Mouse (Mus musculus) heart, adult 18-20 months (tissue): ENCODE measurements around the gene Polm. TPM values are rescaled to one million over a fixed set of nuclear protein-coding genes. Genes with fewer than 3 reads are reported as not detected.
A peak's percentile ranks its signal among the peaks of the same experiment; 100 is the strongest.
"Not testable (repeated sequence)": the region's sequence is repeated elsewhere in the genome, so short reads cannot be mapped to it uniquely, and the experiment has no call there.

Experiments used
- DNase-seq, 2 experiments: peaks; one replicate each; pipeline ENCODE4 v3.0.0; 2021 to 2022; ENCODE audit warnings: mixed read lengths in 1 of 2
- total RNA-seq, 2 experiments: library from RNA; stranded (reverse); gene quantifications; 2 replicates each; pipeline ENCODE4 v1.2.3; 2021

Gene Polm
- total RNA-seq, 2 experiments from 2014 or later, result 1.7 to 3.3 TPM

DNA sequence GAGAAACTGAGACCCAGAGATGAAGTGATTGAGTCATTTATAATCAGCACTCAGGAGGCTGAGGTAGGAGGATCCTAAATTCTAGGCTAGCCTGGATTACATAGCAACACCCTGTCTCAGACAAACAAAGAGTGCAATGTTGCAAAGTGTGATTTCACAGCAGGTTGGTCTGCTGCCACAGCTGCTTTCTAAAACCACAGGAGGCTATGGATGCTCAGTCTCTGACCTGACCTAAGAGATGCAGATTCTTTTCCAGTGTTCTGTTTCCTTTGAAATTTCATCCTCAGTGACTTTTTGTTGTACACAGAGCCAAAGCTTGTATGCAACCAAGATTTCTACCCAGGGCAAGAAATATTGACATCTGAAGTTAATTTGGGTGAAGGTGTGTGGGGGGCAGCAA, 17.7 kb upstream of the Polm start:
- DNase-seq, result no peak

DNA sequence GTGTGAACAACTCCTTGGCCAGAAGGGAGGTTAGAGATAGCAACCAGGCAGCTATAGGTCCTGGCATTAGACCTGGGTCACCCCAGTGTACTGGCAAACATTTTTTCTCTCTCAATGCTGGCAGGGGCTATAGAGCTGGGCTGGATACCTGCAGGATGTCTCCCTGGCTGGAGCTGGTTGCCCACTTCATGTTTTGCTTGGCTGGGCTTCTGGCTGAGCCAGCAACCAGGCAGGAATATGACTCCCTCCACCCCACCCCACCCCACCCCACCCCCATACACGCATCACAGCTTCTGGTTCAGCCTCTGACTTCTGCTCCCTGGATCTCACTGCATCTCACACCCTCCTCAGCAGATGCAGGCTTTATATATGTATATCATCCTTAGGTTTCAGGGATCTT, 14.5 kb upstream of the Polm start:
- DNase-seq, result peak in 1 of 2 experiments; percentile 40

DNA sequence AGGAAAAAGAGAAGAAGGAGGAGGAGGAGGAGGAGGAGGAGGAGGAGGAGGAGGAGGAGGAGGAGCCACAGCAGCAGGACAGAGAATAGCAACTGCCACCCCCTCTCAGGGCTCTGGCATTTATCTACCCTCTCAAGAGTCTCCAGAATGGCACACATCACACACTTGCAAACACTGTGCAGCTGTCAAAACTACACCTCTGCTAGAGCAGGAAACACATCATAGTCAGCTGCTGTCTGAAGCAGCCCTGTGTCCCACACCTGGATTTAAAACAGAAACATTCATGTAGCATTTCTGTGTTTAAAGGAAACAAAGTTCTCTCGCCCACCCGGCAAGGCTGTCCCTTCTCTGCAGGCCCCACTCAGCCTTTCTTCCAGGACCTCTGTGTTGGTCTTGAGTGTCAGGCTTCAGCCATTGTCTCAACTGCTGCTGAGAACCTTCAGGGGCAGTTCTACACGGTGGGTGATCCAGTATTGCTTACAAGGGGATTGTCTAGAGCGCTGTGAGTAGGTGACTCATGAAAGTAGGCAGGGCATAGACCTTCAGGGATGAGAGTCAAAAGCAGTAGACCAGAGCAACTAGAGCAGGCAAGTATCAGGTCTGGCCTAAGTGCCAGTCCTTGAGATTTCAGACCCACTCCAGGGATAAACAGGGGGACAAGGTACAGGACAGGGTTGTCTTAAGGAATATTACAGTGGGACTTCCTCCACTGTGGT, 13.4 kb upstream of the Polm start:
- no peak for DNase-seq

DNA sequence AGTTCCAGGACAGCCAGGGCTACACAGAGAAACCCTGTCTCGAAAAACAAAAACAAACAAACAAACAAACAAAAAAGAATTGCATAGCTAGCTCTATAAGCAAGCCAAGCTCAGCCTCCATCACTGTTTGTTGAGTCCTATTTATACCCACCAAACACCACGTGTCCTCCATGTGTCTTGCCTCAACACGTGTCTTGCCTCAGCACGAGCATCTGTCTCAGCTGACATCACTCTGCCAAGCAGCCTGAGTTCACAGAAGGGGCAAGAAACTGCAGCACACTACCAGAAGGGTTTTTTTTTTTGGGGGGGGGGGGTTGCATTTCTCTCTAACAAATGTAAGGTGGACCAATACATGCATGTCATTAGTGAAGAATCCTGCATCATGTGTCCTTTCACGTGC, 12.6 kb upstream of the Polm start:
- no peak for DNase-seq

DNA sequence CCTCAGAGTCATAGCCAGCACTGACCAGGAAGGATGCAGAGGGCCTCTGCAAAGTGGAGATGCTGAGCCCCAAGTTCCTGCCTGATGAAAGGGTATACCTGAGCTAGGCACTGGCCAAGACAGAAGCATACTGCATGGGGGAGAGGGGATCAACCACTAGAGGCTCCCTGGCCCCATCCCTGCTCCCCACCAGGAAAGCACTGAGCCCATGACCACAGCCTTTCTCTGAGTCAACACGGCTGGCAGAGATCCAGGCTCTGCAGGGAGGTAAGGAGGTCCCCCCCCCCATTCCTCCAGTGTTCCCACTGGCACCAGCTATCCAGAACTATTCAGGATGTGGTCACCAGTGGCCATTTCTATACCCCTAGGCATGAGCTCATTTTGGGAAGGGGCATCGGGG, 11.5 kb upstream of the Polm start:
- no peak for DNase-seq

DNA sequence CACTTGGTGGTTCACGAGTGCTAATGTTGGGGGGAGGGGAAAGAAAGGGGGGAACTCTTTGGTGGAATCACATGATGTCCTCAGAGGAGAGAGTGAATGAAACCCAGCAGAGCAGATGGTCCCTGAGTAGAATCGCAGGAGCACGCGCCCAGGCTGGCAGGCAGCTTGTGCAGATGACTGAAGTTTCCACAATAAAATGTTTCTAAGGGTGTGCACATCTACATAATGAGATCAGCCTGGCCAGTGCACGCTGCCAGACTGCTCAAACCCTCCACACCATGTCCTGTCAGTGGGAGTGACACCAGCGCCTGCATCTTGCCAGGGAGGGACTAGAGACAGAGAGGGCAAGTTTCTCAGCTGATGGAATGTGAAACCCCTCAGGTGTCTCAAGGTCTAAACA, 10.9 kb upstream of the Polm start:
- peak; percentile 67 to 74 for DNase-seq

DNA sequence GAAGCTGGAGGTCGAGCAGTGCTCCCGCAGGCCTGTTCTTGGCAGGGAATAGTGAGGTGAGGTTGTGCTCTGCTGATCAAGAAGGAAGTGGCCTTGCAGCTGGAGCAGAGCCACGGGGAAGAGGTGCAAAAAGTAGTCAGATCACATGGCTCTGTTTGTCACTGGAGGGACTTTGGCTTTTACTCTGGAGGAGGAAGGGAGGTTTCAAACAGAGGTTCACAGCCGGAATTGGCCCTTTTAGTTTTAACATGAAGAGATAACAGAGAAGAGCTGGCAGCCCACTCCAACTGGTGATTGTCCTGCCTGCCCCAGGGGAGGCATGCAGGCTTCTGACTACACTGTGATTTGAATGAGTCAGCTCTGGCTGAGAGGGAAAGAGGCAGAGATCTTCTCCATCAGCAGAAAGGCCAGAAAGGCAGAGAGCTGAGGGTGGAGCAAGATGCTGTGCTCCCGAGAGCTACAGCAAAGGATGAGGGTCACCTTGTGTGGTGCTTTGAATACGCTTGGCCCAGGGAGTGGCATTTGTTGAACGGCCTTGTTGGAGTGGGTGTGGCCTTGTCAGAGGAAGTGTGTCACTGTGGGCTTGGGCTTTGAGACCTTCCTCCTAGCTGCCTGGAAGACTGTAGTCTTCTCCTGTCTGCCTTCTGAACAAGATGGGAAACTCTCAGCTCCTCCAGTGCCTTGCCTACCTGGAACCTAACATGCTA, 9.0 kb upstream of the Polm start:
- peak; percentile 78 to 87 for DNase-seq

DNA sequence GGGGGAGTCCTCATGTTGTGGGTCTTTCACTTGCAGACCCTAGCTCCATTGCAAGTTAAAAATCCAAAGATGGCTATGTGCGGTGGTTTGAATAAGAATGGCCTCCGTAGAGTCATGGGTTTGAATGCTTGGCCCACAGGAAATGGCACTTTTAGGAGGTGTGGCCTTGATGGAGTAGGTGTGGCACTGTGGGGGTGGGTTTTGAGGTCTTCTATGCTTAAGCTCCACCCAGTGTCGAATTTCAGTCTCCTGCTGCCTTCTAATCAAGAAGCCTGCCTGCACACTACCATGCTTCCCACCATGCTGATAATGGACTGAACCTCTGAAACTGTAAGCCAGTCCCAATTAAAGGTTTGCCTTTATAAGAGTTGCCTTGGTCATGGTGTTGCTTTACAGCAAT, 5.3 kb upstream of the Polm start:
- DNase-seq, result no peak

DNA sequence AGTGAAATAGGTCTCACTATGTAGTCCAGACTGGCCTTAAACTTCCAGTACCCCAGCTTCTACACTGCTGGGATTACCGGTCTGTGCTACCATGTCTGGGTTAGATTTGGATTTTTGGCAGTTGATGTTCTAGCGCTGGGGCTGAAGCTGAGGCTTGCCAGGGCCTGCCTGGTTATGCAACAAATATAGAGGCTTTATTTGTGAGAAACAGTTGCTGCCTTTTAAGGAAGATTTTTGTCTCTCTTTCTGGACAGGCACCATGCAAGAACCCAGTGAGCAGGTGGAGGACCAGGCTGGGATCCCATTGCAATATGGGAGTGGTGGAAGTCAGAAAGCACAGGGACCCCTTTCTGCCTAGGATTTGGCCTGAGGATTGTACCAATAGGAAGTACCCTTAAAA, 3.9 kb upstream of the Polm start:
- no peak for DNase-seq

DNA sequence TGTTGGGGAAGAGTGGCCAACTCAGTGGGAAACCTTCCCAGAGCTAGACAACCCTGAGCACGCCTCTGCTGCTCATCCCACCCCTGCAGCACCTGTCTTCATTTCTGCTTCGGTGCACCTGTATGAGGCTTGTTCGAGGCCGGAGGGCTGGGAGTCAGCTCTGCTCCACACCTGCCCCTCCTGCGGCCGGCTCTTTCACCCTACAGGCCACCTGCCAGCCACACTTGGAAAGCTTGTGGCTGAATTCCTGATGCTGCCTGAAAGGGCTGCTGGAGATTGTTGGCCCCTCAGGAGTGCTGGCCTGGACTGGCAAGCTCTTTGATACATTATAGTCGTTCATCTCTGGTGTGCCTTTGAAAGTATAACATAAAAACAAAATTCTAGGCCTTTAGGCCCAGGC, 2.5 kb upstream of the Polm start:
- DNase-seq, result no peak

DNA sequence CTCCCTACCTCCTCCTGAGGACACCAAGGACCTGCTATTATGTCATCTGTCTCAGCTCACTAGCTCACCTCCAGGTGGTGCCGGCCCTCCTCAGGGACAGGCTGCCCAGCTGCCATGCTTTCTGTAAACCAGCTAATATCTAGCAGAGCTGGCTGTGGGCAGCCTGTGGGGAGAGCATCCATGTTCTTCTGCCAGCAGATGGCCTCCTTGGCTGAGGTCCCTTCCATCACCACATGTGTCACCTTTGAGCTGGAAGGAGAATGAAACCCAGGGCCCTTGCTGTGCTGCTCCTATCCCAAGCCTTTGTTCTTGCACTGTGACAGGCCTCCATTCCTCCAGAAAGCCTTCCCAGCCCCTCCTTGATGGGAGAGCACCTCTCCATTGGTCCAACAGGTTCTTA, 1.7 kb downstream of the Polm start:
- DNase-seq, result no peak

DNA sequence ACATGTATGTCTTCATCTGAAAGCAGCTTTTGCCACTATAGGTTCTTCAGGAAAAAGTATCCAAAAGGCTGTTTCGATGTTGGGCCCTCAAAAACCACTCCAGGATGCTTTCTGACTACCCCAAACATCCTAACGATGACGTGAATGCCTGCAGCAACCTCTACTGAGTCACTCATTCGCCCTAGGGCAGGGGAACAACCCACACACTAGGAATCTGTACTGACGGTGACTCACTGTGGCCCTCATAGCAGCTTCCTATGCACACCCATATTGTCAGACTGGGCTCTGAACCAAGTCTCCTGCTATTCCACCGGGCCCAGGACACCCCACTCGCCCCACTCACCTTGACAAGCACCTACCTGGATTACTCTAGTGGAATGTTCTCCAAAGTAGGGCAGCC, 2.8 kb downstream of the Polm start:
- no peak for DNase-seq

DNA sequence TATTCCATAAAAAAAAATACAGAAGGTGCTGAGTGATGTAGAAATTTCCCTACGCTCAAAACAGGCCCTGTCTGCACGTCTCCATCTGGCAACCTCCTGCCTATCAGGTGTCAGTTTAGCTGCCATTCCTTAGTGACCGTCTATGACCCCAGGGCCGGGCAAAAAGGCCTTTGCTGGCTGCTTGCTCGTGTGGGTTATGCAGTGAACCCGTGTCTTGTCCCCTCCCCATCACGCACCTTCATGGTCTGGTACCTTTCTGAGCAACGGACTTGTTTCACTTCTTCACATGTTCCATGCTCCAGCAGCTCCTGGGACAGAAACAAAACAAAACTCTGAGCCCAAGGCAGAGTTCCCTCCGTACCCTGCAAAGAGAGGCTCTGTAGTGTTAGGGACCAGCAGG, 3.3 kb downstream of the Polm start:
- no peak for DNase-seq

DNA sequence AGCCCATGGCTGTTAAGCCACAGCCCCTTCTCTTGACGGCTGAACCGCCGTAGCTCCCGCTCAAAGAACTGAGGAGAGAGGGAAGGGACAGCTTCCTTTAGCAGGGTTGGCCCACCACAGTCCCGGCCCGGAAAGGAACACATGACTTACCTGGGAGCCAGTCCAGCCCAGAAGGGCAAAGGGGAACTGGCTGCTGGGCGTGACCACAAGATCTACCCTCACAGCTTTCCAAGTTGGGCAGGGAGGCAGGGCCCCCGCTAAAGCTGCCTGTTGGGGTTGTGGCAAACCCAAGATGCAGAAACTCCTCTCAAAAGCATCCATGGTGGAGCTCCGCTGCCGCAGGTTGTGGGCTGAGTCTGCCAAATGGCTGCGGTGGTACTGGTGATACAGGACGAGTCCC, 8.5 kb downstream of the Polm start:
- DNase-seq, result no peak

DNA sequence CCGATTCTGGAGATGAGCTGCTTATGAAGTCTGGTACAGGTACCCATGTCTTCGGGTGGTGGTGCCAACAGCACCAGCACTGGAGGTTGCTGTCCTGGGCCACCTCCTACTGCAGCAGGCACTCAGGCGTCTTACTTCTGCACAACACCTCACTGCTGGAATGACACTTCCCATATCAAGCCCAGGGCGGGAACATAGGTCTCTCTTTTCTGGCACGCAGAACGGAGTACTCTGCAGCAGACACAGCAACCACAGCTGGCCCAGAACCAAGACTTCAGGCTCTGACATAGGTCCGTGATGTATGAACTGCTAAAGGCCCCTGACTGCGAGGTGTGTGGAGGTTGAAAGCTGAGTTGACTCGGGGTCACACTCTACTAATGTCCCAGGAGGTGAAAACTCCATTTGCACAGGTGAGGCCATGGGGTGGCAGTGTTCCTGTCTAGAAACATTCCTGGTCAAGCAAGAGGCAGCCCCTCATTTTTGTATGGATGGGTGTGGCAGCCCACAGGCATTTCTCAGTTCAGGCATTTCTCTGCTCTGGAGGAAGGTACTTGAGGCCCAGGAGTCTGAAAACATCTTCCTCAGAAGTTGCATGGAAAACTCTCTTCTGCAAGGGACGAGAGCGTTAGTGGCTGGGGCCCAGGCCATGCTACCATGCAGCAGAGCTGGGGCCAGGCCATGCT, 9.2 kb downstream of the Polm start:
- no peak for DNase-seq

DNA sequence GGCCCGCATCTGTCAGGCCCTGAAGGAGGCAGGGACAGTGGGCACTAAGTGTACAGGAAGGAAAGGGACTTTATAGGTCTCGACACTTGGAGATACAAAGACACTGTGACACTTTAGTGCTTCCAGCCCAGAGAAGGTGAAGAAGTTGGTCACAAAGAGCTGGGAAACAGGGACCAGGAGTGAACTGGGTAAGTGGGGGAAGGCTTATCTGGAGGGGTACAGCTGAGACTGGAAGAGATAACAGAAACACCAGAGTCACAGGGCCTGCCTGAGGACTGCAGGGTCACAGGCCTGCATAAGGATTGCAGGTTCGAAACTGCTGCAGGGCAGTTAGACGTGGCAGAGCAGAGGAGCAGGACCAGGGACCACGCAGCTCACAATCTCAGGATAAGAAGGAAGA, 9.9 kb downstream of the Polm start:
- no peak for DNase-seq

DNA sequence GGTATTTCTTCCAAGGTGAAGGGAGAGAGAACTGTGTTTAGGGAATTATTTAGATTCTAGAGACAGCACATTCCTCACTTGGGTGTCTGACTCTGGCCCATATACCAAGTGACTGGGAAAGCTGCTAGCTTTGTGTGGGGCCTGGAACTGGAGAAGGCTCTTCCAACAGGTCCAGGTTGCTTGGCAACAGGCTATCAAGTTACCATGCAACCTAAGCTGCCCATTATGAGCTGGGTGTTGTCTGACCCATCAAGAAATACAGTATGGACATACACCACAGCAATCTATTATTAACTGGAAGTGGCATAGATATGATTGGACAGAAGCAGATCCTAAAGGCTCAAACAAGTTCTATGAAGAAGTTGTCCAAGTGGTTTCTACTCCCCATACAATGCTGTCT, 12.4 kb downstream of the Polm start:
- no peak for DNase-seq

DNA sequence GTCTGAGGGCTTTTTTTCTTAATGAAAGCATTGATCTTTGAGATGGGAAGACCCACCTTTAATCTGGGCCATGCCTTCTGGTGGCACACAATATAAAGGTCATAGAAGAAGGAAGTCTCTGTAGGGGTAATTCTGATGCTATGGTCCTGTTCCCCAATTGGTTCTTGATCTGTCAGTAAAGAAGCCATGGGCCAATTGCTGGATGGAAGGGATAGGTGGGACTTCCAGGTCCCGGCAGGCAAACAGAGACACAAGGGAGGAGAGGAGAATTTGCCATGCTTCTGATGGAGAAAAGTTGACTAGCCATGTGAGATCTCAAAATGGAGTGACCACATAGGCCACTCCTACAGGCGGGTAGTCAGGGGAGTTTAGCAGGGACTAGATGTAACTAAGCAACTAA, 18.6 kb downstream of the Polm start:
- DNase-seq, result no peak

DNA sequence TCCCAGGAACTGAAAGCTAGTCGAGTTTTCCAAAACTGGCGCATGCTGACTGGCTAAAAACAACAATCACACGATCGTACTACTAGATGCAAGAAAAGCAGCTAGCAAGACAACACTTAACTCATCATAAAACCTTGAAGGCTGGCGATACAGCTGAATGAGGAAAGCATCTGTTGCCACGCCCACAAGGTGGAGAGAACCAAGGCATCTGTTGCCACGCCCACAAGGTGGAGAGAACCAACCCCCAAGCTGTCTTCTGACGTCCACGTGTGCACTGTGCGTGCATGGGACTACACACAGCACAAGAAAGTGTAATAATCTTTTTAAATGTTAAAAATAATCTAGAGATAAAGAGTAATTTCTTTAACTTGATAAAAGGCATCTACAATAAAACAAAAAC, 24.4 kb downstream of the Polm start:
- no peak for DNase-seq

DNA sequence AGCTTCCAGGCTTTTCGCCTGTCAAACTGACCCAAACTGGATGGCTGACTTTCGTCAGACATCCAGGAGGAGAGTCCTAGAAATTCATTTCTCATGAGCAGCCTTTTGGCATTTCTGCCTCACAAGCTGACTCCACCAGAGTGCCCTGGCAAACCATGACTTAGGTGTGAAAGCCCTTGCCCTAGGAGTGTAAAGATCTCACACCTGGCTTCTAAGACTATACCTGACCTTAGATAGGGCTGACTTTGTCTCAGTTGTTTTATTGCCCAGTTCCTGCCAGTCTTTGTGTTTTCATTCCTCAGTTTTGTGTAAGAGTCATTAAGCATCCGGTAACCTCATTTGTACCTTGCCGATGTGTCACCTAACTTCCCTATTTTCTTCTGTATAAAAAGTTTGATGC, 28.3 kb downstream of the Polm start:
- DNase-seq, result not testable (repeated sequence)

DNA sequence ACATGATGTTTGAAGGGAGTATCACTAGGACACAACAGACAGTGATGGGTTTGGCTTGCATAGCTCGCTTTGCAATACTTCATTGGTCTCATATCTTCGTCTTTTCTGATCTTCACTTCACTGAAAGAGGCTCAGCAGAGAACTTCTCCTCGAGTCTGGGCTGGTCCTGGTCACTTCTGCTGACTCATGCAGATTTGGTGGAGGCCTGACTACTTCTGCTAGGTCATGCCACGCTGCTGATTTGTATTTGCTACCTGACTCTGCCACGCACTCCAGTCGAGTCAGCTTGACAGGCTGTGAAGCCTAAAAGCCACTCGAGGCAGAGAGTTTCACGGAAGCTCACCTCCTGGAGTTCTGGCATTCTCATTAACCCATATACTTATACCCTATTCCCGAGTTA, 29.9 kb downstream of the Polm start:
- DNase-seq, result no peak

DNA sequence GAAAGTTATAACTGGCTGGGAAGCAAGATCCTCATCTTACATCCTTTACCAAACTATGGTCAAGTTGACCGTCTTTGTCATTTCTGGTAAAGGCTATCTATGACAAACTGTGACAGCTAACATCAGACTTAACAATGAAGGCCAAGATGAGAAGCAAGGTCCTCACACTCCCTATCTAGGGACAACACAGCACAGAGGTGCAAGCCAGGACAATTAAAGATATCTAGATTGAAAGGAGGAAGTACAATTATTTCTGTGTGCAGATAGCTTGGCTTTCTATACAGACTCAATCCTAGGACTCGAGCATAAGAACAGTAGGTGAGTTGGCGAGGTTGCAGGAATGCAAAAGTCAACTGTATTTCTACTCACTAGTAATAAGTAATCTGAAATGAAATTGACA, 32.1 kb downstream of the Polm start:
- DNase-seq, result no peak

DNA sequence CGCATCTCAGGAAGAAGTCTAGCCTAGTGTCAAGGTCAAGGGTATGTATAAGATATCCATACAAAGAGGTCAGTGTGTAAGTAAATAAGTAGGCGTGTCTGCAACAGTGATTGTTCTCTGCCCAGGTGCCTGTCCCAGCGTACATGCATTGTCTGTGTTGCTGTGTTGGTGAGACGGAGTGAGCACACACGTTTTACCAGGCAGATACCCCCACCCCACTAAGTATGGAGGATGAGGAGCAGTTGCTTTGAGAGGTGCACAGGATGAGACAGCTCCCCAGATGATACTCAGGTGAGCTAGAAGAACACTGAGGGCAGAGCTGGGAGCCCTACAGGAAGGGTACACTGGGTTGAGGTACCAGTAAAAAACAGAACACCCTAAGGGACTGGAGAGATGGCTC, 33.6 kb downstream of the Polm start:
- no peak for DNase-seq

DNA sequence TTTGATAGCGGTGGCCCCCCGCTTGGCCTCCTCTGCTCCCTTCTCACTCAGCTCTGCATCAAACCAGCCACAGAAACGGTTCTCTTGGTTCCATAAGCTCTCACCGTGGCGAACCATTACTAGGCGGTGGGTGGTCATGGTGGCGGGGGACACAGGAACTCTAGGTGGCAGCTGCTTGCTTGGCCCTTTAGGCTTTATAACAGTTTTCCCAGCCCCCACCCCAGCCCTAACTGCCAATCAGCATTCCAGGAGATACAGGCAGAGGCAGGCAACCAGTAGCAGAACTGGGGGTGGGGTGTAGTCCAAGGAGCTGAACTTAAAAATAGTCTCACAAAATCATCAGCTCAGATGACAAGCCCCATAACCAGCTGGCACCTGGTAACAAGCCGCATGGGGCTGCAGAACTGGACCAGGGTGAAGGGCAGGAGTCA, 34.2 kb downstream of the Polm start, which contains the start of gene Pgam2:
Gene Pgam2 (minus strand): TSS at position 183 of the 431 bp plus-strand sequence.
- peak; percentile 72 to 82 for DNase-seq
